Mouse (Mus musculus) cortical plate, adult 2 months (tissue): ENCODE measurements around the gene Large1. TPM values are rescaled to one million over a fixed set of nuclear protein-coding genes. Genes with fewer than 3 reads are reported as not detected.
"Not testable (repeated sequence)": the region's sequence is repeated elsewhere in the genome, so short reads cannot be mapped to it uniquely, and the experiment has no call there.

Source experiments
- H3K27ac ChIP-seq: fragments of 200-500 bp; 2 replicates; pipeline ENCODE4 v1.5.1; 2012; ENCODE audit warnings: low read length, control low read depth, inconsistent platforms; ENCODE audit not compliant: insufficient read depth
- H3K4me1 ChIP-seq: fragments of 200-500 bp; 2 replicates; pipeline ENCODE4 v1.6.1; 2011; ENCODE audit warnings: low read length; ENCODE audit not compliant: control insufficient read depth, insufficient read depth
- H3K4me3 ChIP-seq: fragments of 200-500 bp; 2 replicates; pipeline ENCODE4 v1.5.1; 2011; ENCODE audit warnings: mild to moderate bottlenecking, low read length, control low read depth; ENCODE audit not compliant: insufficient read depth
- CTCF ChIP-seq: fragments of 200-500 bp; IDR thresholded peaks from 2 replicates; pipeline ENCODE4 v1.5.1; 2011; ENCODE audit warnings: mild to moderate bottlenecking, control low read depth, low read length; ENCODE audit not compliant: insufficient read depth; ENCODE audit errors: extremely low read depth
- POLR2A ChIP-seq: fragments of 200-500 bp; IDR thresholded peaks from 2 replicates; pipeline ENCODE4 v1.6.1; 2011; ENCODE audit warnings: mild to moderate bottlenecking, low read length, control low read depth; ENCODE audit not compliant: insufficient read depth; ENCODE audit errors: extremely low read depth
- polyA plus RNA-seq: library from polyadenylated mRNA; depleted of rRNA; stranded (reverse); fragments of >200 nt; gene quantifications from 2 replicates; pipeline ENCODE4 v1.2.3, GENCODE M21; 2012

Large1 gene
- polyA plus RNA-seq, 1 experiment = 78.8 TPM

- TF ChIP-seq CTCF = no peak
- no peak for TF ChIP-seq POLR2A
- Histone ChIP-seq H3K4me1 (peaks cover 13% of the 10 kb centered on the region), H3K4me3 (no peak overlapping the region), H3K27ac (no peak overlapping the region)
These were observed 49.4 kb downstream of the Large1 start for GRCm38 (mm10) chr8:73303907-73304306.

- Histone ChIP-seq H3K4me3 (no peak overlapping the region), H3K27ac (no peak overlapping the region), H3K4me1 (peaks cover 13% of the 10 kb centered on the region)
- TF ChIP-seq POLR2A (no peak), CTCF (no peak)
These were observed 50.4 kb downstream of the Large1 start for GRCm38 (mm10) chr8:73302947-73303346.

GRCm38 (mm10) chr8:73295531-73295930, 57.8 kb downstream of the Large1 start:
- Histone ChIP-seq H3K4me3 (no peak overlapping the region), H3K27ac (no peak overlapping the region), H3K4me1 (peaks cover 2% of the 10 kb centered on the region; the same call in 1 of the 2 replicates)
- TF ChIP-seq CTCF (no peak), POLR2A (no peak)

GRCm38 (mm10) chr8:73293655-73294054, 59.7 kb downstream of the Large1 start:
- TF ChIP-seq POLR2A = no peak
- TF ChIP-seq CTCF = no peak
- H3K4me3 ChIP-seq = no peak overlapping the region
- no peak overlapping the region for H3K27ac ChIP-seq

GRCm38 (mm10) chr8:73291630-73292029, 61.7 kb downstream of the Large1 start:
- H3K4me1 ChIP-seq = peaks cover 8% of the 10 kb centered on the region; the same call in 1 of the 2 replicates
- TF ChIP-seq CTCF (no peak), POLR2A (no peak)
- H3K27ac ChIP-seq = no peak overlapping the region
- no peak overlapping the region for H3K4me3 ChIP-seq

More at GRCm38 (mm10) chr8:73293655-73294054, 59.7 kb downstream of the Large1 start:
- peaks cover 6% of the 10 kb centered on the region; the same call in 1 of the 2 replicates for H3K4me1 ChIP-seq

- no peak overlapping the region for H3K27ac ChIP-seq
- H3K4me3 ChIP-seq = no peak overlapping the region
- H3K4me1 ChIP-seq = peaks cover 8% of the 10 kb centered on the region; the same call in 1 of the 2 replicates
- TF ChIP-seq CTCF (no peak), POLR2A (no peak)
These were observed 62.7 kb downstream of the Large1 start for GRCm38 (mm10) chr8:73290636-73291035.

GRCm38 (mm10) chr8:73289831-73290230, 63.5 kb downstream of the Large1 start:
- H3K4me3 ChIP-seq = no peak overlapping the region
- TF ChIP-seq CTCF (no peak), POLR2A (no peak)
- H3K27ac ChIP-seq = peak overlapping the region; percentile 15; the same call in 1 of the 2 replicates
- peaks cover 10% of the 10 kb centered on the region; the same call in 1 of the 2 replicates for H3K4me1 ChIP-seq

GRCm38 (mm10) chr8:73281996-73282395, 71.3 kb downstream of the Large1 start:
- no peak for TF ChIP-seq CTCF
- H3K27ac ChIP-seq = no peak overlapping the region
- peaks cover 5% of the 10 kb centered on the region for H3K4me1 ChIP-seq
- no peak overlapping the region for H3K4me3 ChIP-seq

- H3K27ac ChIP-seq = no peak overlapping the region
- TF ChIP-seq POLR2A (no peak), CTCF (no peak)
- no peak overlapping the region for H3K4me3 ChIP-seq
- H3K4me1 ChIP-seq = peaks cover 2% of the 10 kb centered on the region
These were observed 77.3 kb downstream of the Large1 start for GRCm38 (mm10) chr8:73276015-73276414.

- H3K27ac ChIP-seq, H3K4me1 ChIP-seq, H3K4me3 ChIP-seq: not testable (repeated sequence)
These were observed 77.9 kb downstream of the Large1 start for GRCm38 (mm10) chr8:73275445-73275844.

- Histone ChIP-seq H3K4me1 (peaks cover 2% of the 10 kb centered on the region), H3K27ac (no peak overlapping the region), H3K4me3 (no peak overlapping the region)
- TF ChIP-seq CTCF (no peak), POLR2A (no peak)
These were observed 80.2 kb downstream of the Large1 start for GRCm38 (mm10) chr8:73273150-73273549.
